Mouse (Mus musculus): ENCODE measurements around the gene Pax6. TPM values are rescaled to one million over a fixed set of nuclear protein-coding genes. Genes with fewer than 3 reads are reported as not detected.

The Pax6 gene
- total and polyA plus RNA-seq, 3 experiments, result 37.9 to 117 (median 71.0) TPM

DNA sequence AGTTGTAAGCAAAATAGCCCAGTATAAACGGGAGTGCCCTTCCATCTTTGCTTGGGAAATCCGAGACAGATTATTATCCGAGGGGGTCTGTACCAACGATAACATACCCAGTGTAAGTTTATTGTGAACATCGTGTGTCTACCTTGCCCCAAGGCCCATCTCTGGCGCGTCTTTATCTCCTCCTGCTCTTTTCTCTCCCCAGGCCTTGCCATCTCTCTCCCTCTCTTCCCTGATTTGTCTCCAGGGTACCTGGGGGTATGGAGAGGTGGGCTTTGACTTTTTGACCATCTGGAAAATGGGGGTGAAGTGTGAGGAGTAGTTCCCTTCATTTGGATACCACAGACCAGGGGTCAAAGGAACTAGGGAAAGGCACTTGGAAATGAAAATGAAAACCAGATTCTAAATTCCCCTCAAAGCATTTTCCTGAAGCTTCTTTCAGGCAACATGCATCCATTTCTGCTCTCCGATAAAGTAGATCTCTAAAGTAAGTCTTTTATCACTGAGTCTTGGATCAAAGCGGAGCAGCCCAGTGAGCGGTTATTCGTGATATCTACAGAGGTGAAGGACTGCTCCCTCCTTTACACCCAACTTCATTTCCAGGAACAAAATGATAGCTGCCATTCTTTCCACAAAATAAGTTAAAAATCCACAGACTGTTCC, 16.4 kb downstream of the Pax6 start:
- no peak for TF ChIP-seq CTCF (IDR thresholded peaks at IDR 0.05; ENCODE audit: low read depth, low read length)
- no peak for TF ChIP-seq POLR2AphosphoS5 (IDR thresholded peaks at IDR 0.05; ENCODE audit: insufficient replicate concordance, low read depth, low read length)
- no peak for TF ChIP-seq GATA2 (IDR thresholded peaks at IDR 0.05; ENCODE audit: borderline replicate concordance, low read depth, low read length)
- H3K36me3 ChIP-seq (replicated peaks), result peaks cover 83% of the 10 kb centered on the region
- H3K9me3 ChIP-seq (replicated peaks), result no peaks in the 10 kb centered on the region
- H3K27me3 ChIP-seq (ENCODE audit: insufficient read depth, low read length), result no peaks in the 10 kb centered on the region
- DNase-seq (ENCODE audit: low spot score), result no peak
- H3K4me3 ChIP-seq (ENCODE audit: low read depth, low read length), result no peak overlapping the region
- ATAC-seq (ENCODE audit: extremely low read depth, insufficient number of reproducible peaks, low FRiP score, poor library complexity, severe bottlenecking), result no peak
- peaks cover 69% of the 10 kb centered on the region for H3K4me1 ChIP-seq (ENCODE audit: insufficient read depth, low read depth, low read length)

DNA sequence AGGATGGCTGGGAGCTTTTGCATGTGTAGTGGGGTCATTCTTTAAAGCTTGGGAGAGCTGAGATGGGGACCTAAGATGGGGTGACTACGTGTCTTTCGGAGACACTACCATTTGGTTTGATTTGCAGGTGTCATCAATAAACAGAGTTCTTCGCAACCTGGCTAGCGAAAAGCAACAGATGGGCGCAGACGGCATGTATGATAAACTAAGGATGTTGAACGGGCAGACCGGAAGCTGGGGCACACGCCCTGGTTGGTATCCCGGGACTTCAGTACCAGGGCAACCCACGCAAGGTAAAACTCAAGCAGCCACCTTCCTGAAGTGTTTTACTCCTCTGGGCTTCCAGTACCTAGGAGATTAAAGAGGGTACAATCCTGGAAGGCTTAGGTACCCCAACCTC, 17.0 kb downstream of the Pax6 start:
- Histone ChIP-seq H3K4me1 (ENCODE audit: insufficient read depth, low read depth, low read length) (peaks cover 65% of the 10 kb centered on the region), H3K27me3 (ENCODE audit: insufficient read depth, low read length) (no peaks in the 10 kb centered on the region), H3K36me3 (replicated peaks) (peaks cover 84% of the 10 kb centered on the region), H3K4me3 (ENCODE audit: low read depth, low read length) (no peak overlapping the region), H3K9me3 (replicated peaks) (no peaks in the 10 kb centered on the region)
- ATAC-seq (ENCODE audit: extremely low read depth, insufficient number of reproducible peaks, low FRiP score, poor library complexity, severe bottlenecking) (no peak), DNase-seq (ENCODE audit: low spot score) (no peak)
- TF ChIP-seq GATA2 (IDR thresholded peaks at IDR 0.05; ENCODE audit: borderline replicate concordance, low read depth, low read length), result no peak
- TF ChIP-seq GATA1 (IDR thresholded peaks at IDR 0.05; ENCODE audit: borderline replicate concordance, low read length), result no peak
- TF ChIP-seq POLR2AphosphoS5 (IDR thresholded peaks at IDR 0.05; ENCODE audit: insufficient replicate concordance, low read depth, low read length), result no peak
- no peak for TF ChIP-seq CTCF (IDR thresholded peaks at IDR 0.05; ENCODE audit: low read depth, low read length)
- no peak for TF ChIP-seq TAL1 (conservative IDR thresholded peaks at IDR 0.05; ENCODE audit: low read depth, low read length)

DNA sequence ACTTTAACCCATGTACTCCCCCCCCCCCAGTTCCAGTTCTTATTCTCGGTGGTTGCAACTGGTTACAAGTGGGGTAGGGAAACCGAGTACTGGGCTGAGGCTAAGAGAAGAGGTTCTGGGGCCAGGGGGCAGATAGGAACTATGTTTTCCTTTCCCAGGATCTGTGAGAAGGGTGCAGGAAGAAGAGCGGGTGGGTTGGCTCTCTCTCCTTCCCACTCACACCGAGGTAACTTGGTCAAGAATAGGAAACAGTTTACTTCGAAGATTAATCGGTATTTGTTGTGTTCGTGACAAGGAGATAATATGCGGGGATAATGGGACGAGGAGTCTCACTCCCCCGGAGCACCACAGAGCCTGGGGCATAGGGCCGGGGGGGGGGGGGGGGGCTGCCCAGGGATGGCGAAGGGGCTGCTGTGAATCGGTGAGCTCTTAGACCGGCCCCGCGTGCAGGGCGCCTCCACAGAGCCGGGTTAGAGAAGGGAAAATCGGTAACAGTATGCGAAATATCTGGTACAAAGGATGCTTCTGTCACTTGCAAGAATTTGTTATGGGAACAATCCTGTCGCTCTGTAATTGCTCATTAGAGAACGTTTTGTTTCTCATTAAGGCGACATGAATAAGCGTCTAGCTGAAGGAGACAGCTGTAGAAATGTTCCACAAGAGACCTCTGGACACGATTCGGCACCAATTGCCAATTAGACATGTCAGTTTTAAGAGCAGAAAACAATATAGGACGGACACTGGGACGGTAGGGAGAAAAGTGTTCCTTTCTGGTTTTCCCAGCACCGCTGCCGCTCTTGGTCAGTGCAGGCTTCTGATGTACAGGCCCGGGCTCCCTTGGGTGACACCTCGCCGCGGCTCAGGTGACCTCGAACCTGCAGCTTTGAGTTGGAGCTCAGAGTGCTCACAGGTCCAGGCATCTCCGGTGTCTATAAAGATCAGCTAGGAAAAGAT, 17.9 kb downstream of the Pax6 start:
- no peak overlapping the region for H3K4me3 ChIP-seq (ENCODE audit: low read depth, low read length)

DNA sequence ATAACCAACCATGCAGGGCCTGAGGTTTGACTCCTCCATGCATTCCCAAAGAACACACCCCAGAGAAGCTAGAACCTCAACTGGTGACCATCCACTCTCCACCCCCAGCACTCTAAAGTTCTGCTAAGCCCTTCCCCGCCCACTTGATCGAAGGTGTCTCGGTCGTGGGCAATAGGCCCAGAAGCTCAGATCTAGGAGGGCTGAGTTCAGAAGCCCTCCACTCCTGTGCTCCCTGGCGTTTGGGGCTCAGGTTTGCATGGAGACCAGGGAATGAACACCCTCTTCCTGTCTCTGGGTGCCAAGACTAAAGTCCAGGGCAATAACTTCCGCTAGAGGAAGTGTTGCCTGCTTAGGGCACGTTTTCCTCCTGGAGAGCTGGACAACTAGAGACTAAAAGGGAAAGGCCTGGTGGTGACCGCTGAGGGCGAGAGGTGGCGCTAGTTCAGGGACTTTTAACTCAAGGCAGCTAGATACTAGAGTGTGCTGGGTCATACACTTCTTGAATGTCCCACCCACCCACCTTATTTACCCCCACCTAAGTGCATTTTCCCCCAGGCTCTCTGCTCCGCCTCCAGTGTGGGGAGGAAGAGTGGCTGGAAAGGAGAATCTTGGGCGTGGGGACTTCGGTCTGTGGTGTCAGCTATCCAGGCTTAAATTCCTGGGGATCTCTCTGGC, 18.8 kb downstream of the Pax6 start:
- H3K27me3 ChIP-seq (ENCODE audit: insufficient read depth, low read length), result no peaks in the 10 kb centered on the region
- H3K4me1 ChIP-seq (ENCODE audit: insufficient read depth, low read depth, low read length), result peaks cover 47% of the 10 kb centered on the region
- no peaks in the 10 kb centered on the region for H3K9me3 ChIP-seq (replicated peaks)
- peaks cover 89% of the 10 kb centered on the region for H3K36me3 ChIP-seq (replicated peaks)
- DNase-seq (ENCODE audit: low spot score) (no peak), ATAC-seq (ENCODE audit: extremely low read depth, insufficient number of reproducible peaks, low FRiP score, poor library complexity, severe bottlenecking) (no peak)
- no peak overlapping the region for H3K4me3 ChIP-seq (ENCODE audit: low read depth, low read length)
- no peak for TF ChIP-seq TAL1 (conservative IDR thresholded peaks at IDR 0.05; ENCODE audit: low read depth, low read length)
- no peak for TF ChIP-seq GATA2 (IDR thresholded peaks at IDR 0.05; ENCODE audit: borderline replicate concordance, low read depth, low read length)
- TF ChIP-seq POLR2AphosphoS5 (IDR thresholded peaks at IDR 0.05; ENCODE audit: insufficient replicate concordance, low read depth, low read length), result no peak
- no peak for TF ChIP-seq GATA1 (IDR thresholded peaks at IDR 0.05; ENCODE audit: borderline replicate concordance, low read length)
- no peak for TF ChIP-seq CTCF (IDR thresholded peaks at IDR 0.05; ENCODE audit: low read depth, low read length)

More for the DNA sequence above, 17.9 kb downstream of the Pax6 start:
- Histone ChIP-seq H3K27me3 (ENCODE audit: insufficient read depth, low read length) (no peaks in the 10 kb centered on the region), H3K36me3 (replicated peaks) (peaks cover 81% of the 10 kb centered on the region), H3K4me1 (ENCODE audit: insufficient read depth, low read depth, low read length) (peaks cover 55% of the 10 kb centered on the region), H3K9me3 (replicated peaks) (no peaks in the 10 kb centered on the region)
- no peak for TF ChIP-seq POLR2AphosphoS5 (IDR thresholded peaks at IDR 0.05; ENCODE audit: insufficient replicate concordance, low read depth, low read length)
- no peak for TF ChIP-seq GATA2 (IDR thresholded peaks at IDR 0.05; ENCODE audit: borderline replicate concordance, low read depth, low read length)
- TF ChIP-seq CTCF (IDR thresholded peaks at IDR 0.05; ENCODE audit: low read depth, low read length), result no peak
- no peak for TF ChIP-seq TAL1 (conservative IDR thresholded peaks at IDR 0.05; ENCODE audit: low read depth, low read length)
- TF ChIP-seq GATA1 (IDR thresholded peaks at IDR 0.05; ENCODE audit: borderline replicate concordance, low read length), result no peak
- ATAC-seq (ENCODE audit: extremely low read depth, insufficient number of reproducible peaks, low FRiP score, poor library complexity, severe bottlenecking), result no peak
- DNase-seq (ENCODE audit: low spot score), result no peak

DNA sequence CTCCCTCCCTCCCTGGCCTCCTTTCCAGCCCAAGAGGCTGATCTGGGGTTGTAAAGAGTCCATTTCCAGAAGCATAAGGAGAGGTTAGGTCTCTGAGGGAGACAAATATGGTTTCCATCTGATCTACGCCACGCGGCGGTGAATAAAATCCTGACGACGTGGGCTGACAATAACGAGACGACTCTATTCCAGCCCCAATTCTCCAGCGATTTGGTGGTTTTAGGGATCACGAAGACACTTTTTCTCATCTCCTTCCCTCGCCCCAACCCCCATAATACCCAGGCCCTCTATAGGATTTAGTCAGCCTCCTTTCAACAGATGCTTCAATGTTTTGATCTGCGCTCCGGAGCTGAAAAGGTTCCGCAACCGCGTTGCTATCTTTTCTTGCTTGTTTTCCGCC, 19.3 kb downstream of the Pax6 start:
- peaks cover 41% of the 10 kb centered on the region for H3K4me1 ChIP-seq (ENCODE audit: insufficient read depth, low read depth, low read length)
- H3K4me3 ChIP-seq (ENCODE audit: low read depth, low read length), result no peak overlapping the region
- H3K9me3 ChIP-seq (replicated peaks), result no peaks in the 10 kb centered on the region
- no peaks in the 10 kb centered on the region for H3K27me3 ChIP-seq (ENCODE audit: insufficient read depth, low read length)
- ATAC-seq (ENCODE audit: extremely low read depth, insufficient number of reproducible peaks, low FRiP score, poor library complexity, severe bottlenecking) (no peak), DNase-seq (ENCODE audit: low spot score) (no peak)
- TF ChIP-seq GATA1 (IDR thresholded peaks at IDR 0.05; ENCODE audit: borderline replicate concordance, low read length), result no peak
- TF ChIP-seq GATA2 (IDR thresholded peaks at IDR 0.05; ENCODE audit: borderline replicate concordance, low read depth, low read length), result no peak
- no peak for TF ChIP-seq TAL1 (conservative IDR thresholded peaks at IDR 0.05; ENCODE audit: low read depth, low read length)
- no peak for TF ChIP-seq POLR2AphosphoS5 (IDR thresholded peaks at IDR 0.05; ENCODE audit: insufficient replicate concordance, low read depth, low read length)
- no peak for TF ChIP-seq CTCF (IDR thresholded peaks at IDR 0.05; ENCODE audit: low read depth, low read length)
- H3K36me3 ChIP-seq (replicated peaks), result peaks cover 89% of the 10 kb centered on the region

All from G1E (cell line).